Mouse (Mus musculus) embryonic fibroblast, embryonic 13.5 days (primary cell): ENCODE data around the gene Akap2. TPM values are rescaled to one million over a fixed set of nuclear protein-coding genes. Genes with fewer than 3 reads are reported as not detected.
A peak's percentile ranks its signal among the peaks of the same experiment; 100 is the strongest.

Experiments
- H3K27ac ChIP-seq: 2 replicates; pipeline ENCODE4 v1.5.1; 2012; ENCODE audit warnings: low read length, control low read depth, inconsistent platforms; ENCODE audit not compliant: insufficient read depth
- H3K4me1 ChIP-seq: 2 replicates; pipeline ENCODE4 v1.6.1; 2011; ENCODE audit warnings: low read length; ENCODE audit not compliant: control insufficient read depth, insufficient read depth
- H3K4me3 ChIP-seq: 2 replicates; pipeline ENCODE4 v1.5.1; 2011; ENCODE audit warnings: mild to moderate bottlenecking, control low read depth, low read length; ENCODE audit not compliant: insufficient read depth
- CTCF ChIP-seq: IDR thresholded peaks from 2 replicates; pipeline ENCODE4 v1.5.1; 2011; ENCODE audit warnings: mild to moderate bottlenecking, control low read depth, low read length, moderate library complexity, borderline replicate concordance; ENCODE audit not compliant: insufficient read depth
- POLR2A ChIP-seq: IDR thresholded peaks from 2 replicates; pipeline ENCODE4 v1.6.1; 2011; ENCODE audit warnings: low read depth, mild to moderate bottlenecking, control low read depth, low read length, moderate library complexity
- polyA plus RNA-seq: library from polyadenylated mRNA; stranded (reverse); fragments of >200 nt; gene quantifications from 2 replicates; pipeline ENCODE4 v1.2.4, GENCODE M21; 2011; ENCODE audit warnings: low read depth; ENCODE audit not compliant: missing spikeins, insufficient read length

Gene Akap2
- polyA plus RNA-seq, 1 experiment, result 127 TPM

GRCm38 (mm10) chr4:57849465-57849864, 132.0 kb downstream of the Akap2 start:
- no peak overlapping the region for H3K27ac ChIP-seq
- no peak overlapping the region for H3K4me3 ChIP-seq
- no peaks in the 10 kb centered on the region for H3K4me1 ChIP-seq
- TF ChIP-seq CTCF (no peak), POLR2A (no peak)

- TF ChIP-seq POLR2A (no peak), CTCF (no peak)
- H3K4me1 ChIP-seq, result no peaks in the 10 kb centered on the region
- H3K4me3 ChIP-seq, result no peak overlapping the region
- H3K27ac ChIP-seq, result no peak overlapping the region
These were observed 134.3 kb downstream of the Akap2 start for GRCm38 (mm10) chr4:57851731-57852130.

GRCm38 (mm10) chr4:57852461-57853040, 135.1 kb downstream of the Akap2 start:
- TF ChIP-seq CTCF, result no peak
- H3K27ac ChIP-seq, result no peak overlapping the region
- H3K4me3 ChIP-seq, result no peak overlapping the region
- H3K4me1 ChIP-seq, result no peaks in the 10 kb centered on the region

GRCm38 (mm10) chr4:57854181-57854580, 136.7 kb downstream of the Akap2 start:
- H3K4me3 ChIP-seq, result no peak overlapping the region
- TF ChIP-seq CTCF, result no peak
- TF ChIP-seq POLR2A, result no peak
- no peak overlapping the region for H3K27ac ChIP-seq
- H3K4me1 ChIP-seq, result no peaks in the 10 kb centered on the region

GRCm38 (mm10) chr4:57855281-57855941, 138.0 kb downstream of the Akap2 start:
- Histone ChIP-seq H3K4me1 (peaks cover 5% of the 10 kb centered on the region), H3K27ac (no peak overlapping the region), H3K4me3 (no peak overlapping the region)
- TF ChIP-seq CTCF, result no peak
- TF ChIP-seq POLR2A, result no peak

- TF ChIP-seq CTCF (no peak), POLR2A (no peak)
- Histone ChIP-seq H3K4me3 (no peak overlapping the region), H3K4me1 (peaks cover 13% of the 10 kb centered on the region), H3K27ac (no peak overlapping the region)
These were observed 139.2 kb downstream of the Akap2 start for GRCm38 (mm10) chr4:57856673-57857072.

GRCm38 (mm10) chr4:57860204-57860611, 142.8 kb downstream of the Akap2 start:
- Histone ChIP-seq H3K27ac (0 out of 2 replicates have a peak overlapping the region, but pooled peaks have one; percentile 19), H3K4me3 (no peak overlapping the region)
- TF ChIP-seq CTCF (no peak), POLR2A (no peak)

GRCm38 (mm10) chr4:57861166-57861565, 143.7 kb downstream of the Akap2 start:
- H3K27ac ChIP-seq, result peak overlapping the region; percentile 63
- H3K4me3 ChIP-seq, result no peak overlapping the region
- TF ChIP-seq CTCF (no peak), POLR2A (no peak)
- peaks cover 27% of the 10 kb centered on the region for H3K4me1 ChIP-seq

More at GRCm38 (mm10) chr4:57860204-57860611, 142.8 kb downstream of the Akap2 start:
- peaks cover 22% of the 10 kb centered on the region for H3K4me1 ChIP-seq

- H3K27ac ChIP-seq, result peak overlapping the region; percentile 69
- TF ChIP-seq CTCF (no peak), POLR2A (no peak)
- H3K4me3 ChIP-seq, result no peak overlapping the region
- H3K4me1 ChIP-seq, result peaks cover 30% of the 10 kb centered on the region
These were observed 144.4 kb downstream of the Akap2 start for GRCm38 (mm10) chr4:57861856-57862255.

GRCm38 (mm10) chr4:57862269-57862986, 145.0 kb downstream of the Akap2 start:
- Histone ChIP-seq H3K27ac (peak overlapping the region; percentile 69), H3K4me1 (peaks cover 33% of the 10 kb centered on the region)
- TF ChIP-seq CTCF (no peak), POLR2A (no peak)

More at GRCm38 (mm10) chr4:57862269-57862986, 145.0 kb downstream of the Akap2 start:
- no peak overlapping the region for H3K4me3 ChIP-seq
